ENCODE assay signal across 9 mouse cellular contexts in genomic region chr13:34148181-34148580, GRCm38 (mm10). TPM values are rescaled to one million over a fixed set of nuclear protein-coding genes. Genes with fewer than 3 reads are reported as not detected.
DNase-seq lines count a peak whose midpoint lies in the region; ATAC-seq and TF ChIP-seq lines count a peak whose summit lies in the region.
"Had no signal": no experiment of that assay in that cellular context is flagged by ENCODE, and none has a peak within 500 bp of the region (broad histone marks: within the 10 kb centered on the region; RNA-seq: fewer than 3 reads in every experiment).

No protein-coding gene starts in this region.

- WGBS in limb, embryonic 15.5 days = 76% methylated on average over 3 of the region's 3 CpGs

- no peaks in the 10 kb centered on the region for H3K9me3 ChIP-seq in limb, embryonic 15.5 days

- H3K9ac ChIP-seq in limb, embryonic 15.5 days = no peak overlapping the region

- intact Hi-C loops in gastrocnemius, adult 2 months (cut with DNase I) = no loop called here

- peak overlapping the region; percentile 70; the same call in 1 of the 2 replicates for H3K4me2 ChIP-seq in limb, embryonic 15.5 days

- TF ChIP-seq CTCF in gastrocnemius, adult 2 months (IDR thresholded peaks at IDR 0.05) = no peak

- no peaks in the 10 kb centered on the region for H3K36me3 ChIP-seq in limb, embryonic 15.5 days

- ATAC-seq in limb, embryonic 15.5 days (ENCODE audit: insufficient number of reproducible peaks, low FRiP score, low TSS enrichment, low read depth) = no peak

- DNase-seq in gastrocnemius, adult 2 months = no peak
- DNase-seq in gastrocnemius, adult 18-20 months (ENCODE audit: low spot score) = no peak
- peak; percentile 3 for DNase-seq in urinary bladder, adult 2 months (ENCODE audit: low spot score)
- DNase-seq in urinary bladder, adult 18-20 months (ENCODE audit: low spot score in 2 of 2) = no peak
- DNase-seq in adrenal gland, postnatal 25 days = no peak
- DNase-seq in adipocyte (ENCODE audit: low spot score) = no peak
- no peak for DNase-seq in adrenal gland, postnatal 4 days (ENCODE audit: low spot score in 2 of 2)

- H3K27ac ChIP-seq in gastrocnemius, adult 2 months = peak overlapping the region; percentile 72
- H3K27ac ChIP-seq in limb, embryonic 15.5 days = peak overlapping the region; percentile 83

- H3K4me3 ChIP-seq in gastrocnemius, adult 2 months = no peak overlapping the region
- no peak overlapping the region for H3K4me3 ChIP-seq in limb, embryonic 15.5 days

- no peaks in the 10 kb centered on the region for H3K27me3 ChIP-seq in limb, embryonic 15.5 days

- peaks cover 23% of the 10 kb centered on the region for H3K4me1 ChIP-seq in limb, embryonic 15.5 days

RNA-seq across cellular contexts. Expression of gene Psmg4, which starts 14.6 kb away (rescaled TPM):
- total RNA-seq in gastrocnemius, adult 2 months (2021) = 10 to 100 TPM; 13.6 to 14.4 TPM
- 10 to 100 TPM; 14.8 to 23.0 TPM for total RNA-seq in gastrocnemius, adult 18-20 months (2021)
- 61.5 and 69.2 TPM in 2 replicates for polyA plus RNA-seq in urinary bladder, adult 2 months (2012; rRNA removed)
- 62.6 and 65.5 TPM in 2 replicates for polyA plus RNA-seq in limb, embryonic 15.5 days (2015; fragmentation: Nextera tagmentation; extraction: Ambion mirVana)
- 29.7 and 29.9 TPM in 2 replicates for total RNA-seq in adrenal gland, postnatal 25 days (2021)
- total RNA-seq in adrenal gland, postnatal 4 days (2021) = 10 to 100 TPM; 45.2 to 50.0 TPM

RNA-seq across cellular contexts. Expression of gene Tubb2b, which starts 17.9 kb away (rescaled TPM):
- total RNA-seq in gastrocnemius, adult 2 months (2021) = 1 to 10 TPM; 1.5 to 3.2 TPM
- total RNA-seq in gastrocnemius, adult 18-20 months (2021) = 1 to 10 TPM; 1.6 to 2.8 TPM
- 8.7 and 13.3 TPM in 2 replicates for polyA plus RNA-seq in urinary bladder, adult 2 months (2012; rRNA removed)
- polyA plus RNA-seq in limb, embryonic 15.5 days (2015; fragmentation: Nextera tagmentation; extraction: Ambion mirVana) = 33.5 and 34.5 TPM in 2 replicates
- 0.71 and 0.76 TPM in 2 replicates for total RNA-seq in adrenal gland, postnatal 25 days (2021)
- 100 to 1,000 TPM in 1 of 2 experiments, 10 to 100 TPM in 1; 59.8 to 108 TPM for total RNA-seq in adrenal gland, postnatal 4 days (2021)
- total RNA-seq: common myeloid progenitor, adult 5-6 weeks had no signal

Comparison
In these comparisons a context has a peak if more than half of its experiments do, and no peak if none do; other contexts are left out.
1. RNA of gene Tubb2b, which starts 17.9 kb away (total RNA-seq): 59.8 to 108 TPM in adrenal gland, postnatal 4 days; 1.5 to 3.2 TPM in gastrocnemius, adult 2 months, 1.6 to 2.8 TPM in gastrocnemius, adult 18-20 months and 0.71 to 0.76 TPM in adrenal gland, postnatal 25 days; every median in the first group is over 10 times any median in the second.